10 mouse cellular contexts compared by ENCODE assay signal in genomic region chr17:66761326-66762296, GRCm38 (mm10).
DNase-seq lines count a peak whose midpoint lies in the region; ATAC-seq and TF ChIP-seq lines count a peak whose summit lies in the region.
"Had no signal": no experiment of that assay in that cellular context is flagged by ENCODE, and none has a peak within 500 bp of the region (broad histone marks: within the 10 kb centered on the region; RNA-seq: fewer than 3 reads in every experiment).

No protein-coding gene starts in this region.

- DNase-seq in kidney, postnatal 14 days: no peak
- peak; percentile 76 for DNase-seq in brain, embryonic 14.5 days (ENCODE audit: low read depth)
- no peak for DNase-seq in hindbrain, embryonic 10.5 days (ENCODE audit: low spot score)
- DNase-seq in midbrain, embryonic 14.5 days: peak; percentile 57
- DNase-seq in T-cell, adult 2 months (ENCODE audit: low spot score): no peak
- DNase-seq: kidney, adult 2 months had no signal

- H3K9me3 ChIP-seq in kidney, embryonic 15.5 days (replicated peaks): no peaks in the 10 kb centered on the region
- H3K9me3 ChIP-seq in hindbrain, embryonic 10.5 days: no peaks in the 10 kb centered on the region
- H3K9me3 ChIP-seq in midbrain, embryonic 14.5 days (ENCODE audit: control insufficient read depth, low read length): no peaks in the 10 kb centered on the region
- no peaks in the 10 kb centered on the region for H3K9me3 ChIP-seq in heart, embryonic 11.5 days (replicated peaks; ENCODE audit: control insufficient read depth, low read length)

- no peak for TF ChIP-seq POLR2A in brain, embryonic 14.5 days (IDR thresholded peaks at IDR 0.05; ENCODE audit: borderline replicate concordance, extremely low read depth, insufficient read depth, insufficient read length, poor library complexity, severe bottlenecking)

- H3K9ac ChIP-seq in kidney, embryonic 15.5 days: 0 out of 2 replicates have a peak overlapping the region, but pooled peaks have one; percentile 14
- H3K9ac ChIP-seq in midbrain, embryonic 14.5 days (replicated peaks; ENCODE audit: low read length): no peak overlapping the region
- H3K9ac ChIP-seq in heart, embryonic 11.5 days (ENCODE audit: low read depth, low read length): no peak overlapping the region

- peak overlapping the region; percentile 73 for H3K27ac ChIP-seq in kidney, embryonic 15.5 days
- H3K27ac ChIP-seq in hindbrain, embryonic 10.5 days: peak overlapping the region; percentile 51
- H3K27ac ChIP-seq in midbrain, embryonic 14.5 days (replicated peaks; ENCODE audit: low read depth, low read length): peak overlapping the region; percentile 45; the same call in 1 of the 2 replicates
- H3K27ac ChIP-seq in heart, embryonic 11.5 days (ENCODE audit: low read depth, low read length): no peak overlapping the region

- H3K36me3 ChIP-seq in kidney, embryonic 15.5 days: peaks cover 3% of the 10 kb centered on the region
- H3K36me3 ChIP-seq in hindbrain, embryonic 10.5 days: no peaks in the 10 kb centered on the region
- no peaks in the 10 kb centered on the region for H3K36me3 ChIP-seq in midbrain, embryonic 14.5 days (ENCODE audit: control insufficient read depth, insufficient read depth, low read length)
- no peaks in the 10 kb centered on the region for H3K36me3 ChIP-seq in heart, embryonic 11.5 days (ENCODE audit: control insufficient read depth, insufficient read depth, low read length)

- no peak overlapping the region for H3K4me3 ChIP-seq in kidney, embryonic 15.5 days (replicated peaks)
- H3K4me3 ChIP-seq in hindbrain, embryonic 10.5 days: no peak overlapping the region
- no peak overlapping the region for H3K4me3 ChIP-seq in midbrain, embryonic 14.5 days (replicated peaks; ENCODE audit: low read depth, low read length)
- H3K4me3 ChIP-seq in heart, embryonic 11.5 days (ENCODE audit: low read depth, low read length): no peak overlapping the region

- H3K4me2 ChIP-seq in kidney, embryonic 15.5 days: peak overlapping the region; percentile 25
- peak overlapping the region; percentile 26 for H3K4me2 ChIP-seq in midbrain, embryonic 14.5 days (ENCODE audit: low read length)
- no peak overlapping the region for H3K4me2 ChIP-seq in heart, embryonic 11.5 days

- peaks cover 33% of the 10 kb centered on the region for H3K4me1 ChIP-seq in kidney, embryonic 15.5 days
- H3K4me1 ChIP-seq in hindbrain, embryonic 10.5 days (replicated peaks): peaks cover 30% of the 10 kb centered on the region
- peaks cover 17% of the 10 kb centered on the region; the same call in 1 of the 2 replicates for H3K4me1 ChIP-seq in midbrain, embryonic 14.5 days (ENCODE audit: control insufficient read depth, insufficient read depth, low read length)
- no peaks in the 10 kb centered on the region for H3K4me1 ChIP-seq in heart, embryonic 11.5 days (ENCODE audit: control insufficient read depth, insufficient read depth, low read length)

- H3K27me3 ChIP-seq in kidney, embryonic 15.5 days: no peaks in the 10 kb centered on the region
- no peaks in the 10 kb centered on the region for H3K27me3 ChIP-seq in hindbrain, embryonic 10.5 days (ENCODE audit: insufficient read depth, poor library complexity, severe bottlenecking)
- H3K27me3 ChIP-seq in midbrain, embryonic 14.5 days (ENCODE audit: control insufficient read depth, insufficient read depth, low read length): no peaks in the 10 kb centered on the region
- H3K27me3 ChIP-seq in heart, embryonic 11.5 days (ENCODE audit: control insufficient read depth, insufficient read depth, low read length): no peaks in the 10 kb centered on the region

- ATAC-seq in kidney, embryonic 15.5 days (replicated peaks; ENCODE audit: low FRiP score): peak; percentile 84
- ATAC-seq in midbrain, embryonic 14.5 days (ENCODE audit: low FRiP score, low TSS enrichment): no peak
- ATAC-seq in erythroid progenitor cell, adult 5-6 weeks (replicated peaks; ENCODE audit: low FRiP score, poor library complexity, severe bottlenecking): no peak
- no peak for ATAC-seq in heart, embryonic 11.5 days (replicated peaks; ENCODE audit: insufficient number of reproducible peaks, low FRiP score, low TSS enrichment)
- ATAC-seq: activated CD4-positive, CD25-positive, alpha-beta regulatory T cell, adult 4 months had no signal

- TF ChIP-seq CTCF in brain, embryonic 14.5 days (IDR thresholded peaks at IDR 0.05; ENCODE audit: borderline replicate concordance, extremely low read depth, insufficient read depth, insufficient read length): no peak

- 28% methylated on average over 26 of the region's 26 CpGs for WGBS in kidney, embryonic 15.5 days
- 57% methylated on average over 26 of the region's 26 CpGs for WGBS in hindbrain, embryonic 10.5 days
- 42% methylated on average over 26 of the region's 26 CpGs for WGBS in midbrain, embryonic 14.5 days
- WGBS in heart, embryonic 11.5 days (ENCODE audit: insufficient replicate concordance): 79% methylated on average over 26 of the region's 26 CpGs

Comparison
In these comparisons a context has a peak if more than half of its experiments do, and no peak if none do; other contexts are left out.
1. DNase-seq: peak in brain, embryonic 14.5 days (single experiment) and midbrain, embryonic 14.5 days (single experiment); none in kidney, postnatal 14 days (single experiment), hindbrain, embryonic 10.5 days (single experiment) and T-cell, adult 2 months (single experiment).